Mouse (Mus musculus) thymus, postnatal 14 days (tissue): ENCODE measurements around the gene Cdkal1.

ENCODE experiments used
- DNase-seq: peaks from one replicate; pipeline ENCODE4 v3.0.0; 2021

The Cdkal1 gene

DNA sequence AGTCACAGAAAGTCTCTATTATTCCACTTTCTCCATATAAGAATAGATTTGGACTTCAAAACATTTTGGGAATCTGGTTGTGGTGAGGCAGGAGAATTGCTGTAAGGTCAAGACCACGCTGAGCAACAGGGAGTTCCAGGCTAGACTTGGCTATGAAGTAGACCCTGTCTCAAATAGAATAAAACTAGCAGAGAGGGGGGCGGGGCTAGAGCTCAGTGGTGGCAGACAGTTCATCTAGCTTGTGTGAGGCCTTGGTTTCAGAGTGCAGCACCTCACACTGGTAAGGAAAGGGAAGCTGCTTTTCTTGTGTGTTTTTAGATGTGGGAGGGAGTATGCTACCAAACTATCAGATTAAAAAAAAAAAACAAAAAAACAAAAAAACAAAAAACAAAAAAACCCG is 694.0 kb downstream of the Cdkal1 start:
- DNase-seq = peak; percentile 57

DNA sequence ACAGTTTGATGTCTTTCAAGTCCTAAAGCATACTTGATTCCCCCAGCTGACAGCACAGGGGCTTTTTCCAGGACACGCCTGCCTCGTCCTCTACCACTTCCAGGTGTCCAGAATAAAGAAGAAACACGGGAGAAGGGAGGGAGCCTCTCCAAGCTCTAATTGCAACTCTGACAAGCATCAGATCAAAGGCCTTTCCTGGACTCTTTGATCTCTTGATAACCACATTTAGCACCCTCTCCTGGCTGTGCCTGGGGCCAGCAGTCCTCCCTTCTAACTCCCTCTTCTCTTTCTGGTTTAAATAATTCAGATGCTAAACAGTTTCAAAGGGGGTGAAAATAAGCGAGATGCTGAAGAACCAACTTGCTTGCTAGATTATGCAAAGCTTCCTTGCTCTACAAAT is 698.8 kb downstream of the Cdkal1 start:
- peak; percentile 76 for DNase-seq

DNA sequence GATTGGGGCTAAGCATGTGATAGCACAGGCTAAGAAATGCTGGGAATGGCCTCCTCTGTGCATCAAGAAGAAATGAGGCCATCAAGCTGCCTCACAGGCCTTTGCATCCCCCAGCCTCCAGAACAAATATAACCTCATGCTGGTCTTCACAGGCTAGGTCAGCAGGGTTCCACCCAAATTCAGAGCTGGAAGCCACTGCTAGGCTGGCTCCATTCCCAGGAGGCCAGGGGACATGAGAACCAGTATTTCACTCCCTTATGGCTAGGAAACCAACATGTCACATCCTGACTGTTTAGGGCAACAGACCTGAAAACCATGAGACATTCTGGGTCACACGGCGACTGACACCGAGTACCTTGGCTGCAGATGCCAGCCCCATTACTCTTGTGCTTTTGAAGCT is 700.2 kb downstream of the Cdkal1 start:
- DNase-seq = no peak

DNA sequence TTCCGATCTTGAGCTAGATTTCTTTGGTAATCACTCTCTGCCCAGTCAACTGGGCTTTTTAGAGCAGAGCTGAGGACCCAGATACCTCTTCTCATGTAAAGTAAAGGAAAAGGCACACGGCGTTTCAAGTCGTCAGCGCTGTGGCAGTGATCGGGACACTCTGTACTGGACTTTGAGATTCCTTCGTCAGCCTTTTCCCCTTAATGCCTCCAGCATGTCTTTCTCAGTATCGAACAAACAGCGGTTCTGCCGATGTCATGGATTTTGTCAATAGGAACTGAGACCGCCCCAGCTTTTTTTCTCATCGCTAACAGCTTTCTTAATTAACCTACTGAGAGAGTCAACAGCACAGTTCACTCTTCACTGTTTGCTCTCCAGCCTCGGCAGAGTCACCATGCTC is 705.4 kb downstream of the Cdkal1 start:
- no peak for DNase-seq

DNA sequence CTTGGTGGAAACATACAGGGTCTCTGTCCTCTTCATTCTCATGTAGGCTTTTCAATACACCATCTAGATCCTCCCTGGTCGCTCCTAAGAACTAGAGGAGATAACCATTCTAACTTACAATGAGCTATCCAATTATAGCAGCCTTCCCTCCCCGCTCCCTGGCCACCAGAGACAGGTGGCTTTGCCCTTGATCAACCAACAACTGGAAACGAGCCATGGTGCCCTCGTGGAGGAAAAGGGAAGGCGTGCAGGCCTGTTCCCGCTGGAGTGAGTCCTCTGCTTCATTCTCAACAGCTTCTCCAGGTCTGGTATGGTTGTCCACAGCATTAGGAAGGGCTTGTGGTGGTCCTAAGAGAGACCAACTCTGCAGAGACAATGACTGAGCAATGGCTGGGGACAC is 706.1 kb downstream of the Cdkal1 start:
- DNase-seq = no peak

DNA sequence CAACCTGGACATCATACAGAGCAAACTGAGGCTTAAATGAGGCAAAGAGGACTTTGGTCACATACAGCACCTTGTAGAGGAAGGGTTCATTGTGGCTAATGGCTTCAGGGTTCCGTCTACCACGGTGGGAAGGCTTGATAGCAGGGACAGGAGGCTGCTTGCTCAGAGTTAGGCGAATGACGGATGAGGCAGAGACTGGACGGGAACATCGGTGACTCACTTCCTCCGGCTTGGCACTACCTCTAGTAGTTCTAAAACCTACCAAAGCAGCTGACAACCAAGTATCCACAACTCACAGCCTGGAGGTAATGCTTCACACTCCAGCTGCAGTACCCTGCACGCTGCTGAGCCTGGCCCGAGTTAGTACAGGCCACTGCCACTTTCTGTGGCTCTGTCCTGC is 706.9 kb downstream of the Cdkal1 start:
- DNase-seq = no peak
